Mouse (Mus musculus) forebrain, embryonic 13.5 days (tissue): ENCODE measurements around the gene Mrgprd. TPM values are rescaled to one million over a fixed set of nuclear protein-coding genes. Genes with fewer than 3 reads are reported as not detected.

Source experiments
- ATAC-seq: fragments of 200-750 bp; cut with Nextera tagmentation; 2 replicates; pipeline ENCODE4 v1.8.0; 2017
- H3K27ac ChIP-seq: fragments of 300-500 bp; sonication (generic); 2 replicates; pipeline ENCODE4 v1.5.1; 2015; ENCODE audit warnings: inconsistent platforms, mild to moderate bottlenecking, moderate library complexity
- H3K27me3 ChIP-seq: fragments of 300-500 bp; sonication (generic); 2 replicates; pipeline ENCODE4 v1.6.1; 2015; ENCODE audit warnings: mild to moderate bottlenecking, inconsistent platforms
- H3K36me3 ChIP-seq: fragments of 300-500 bp; sonication (generic); 2 replicates; pipeline ENCODE4 v1.6.1; 2015; ENCODE audit warnings: mild to moderate bottlenecking, inconsistent platforms; ENCODE audit not compliant: poor library complexity, severe bottlenecking
- H3K4me1 ChIP-seq: fragments of 300-500 bp; sonication (generic); 2 replicates; pipeline ENCODE4 v1.6.1; 2015; ENCODE audit warnings: inconsistent platforms
- H3K4me2 ChIP-seq: fragments of 300-500 bp; sonication (generic); 2 replicates; pipeline ENCODE4 v1.6.1; 2015; ENCODE audit warnings: inconsistent platforms, mild to moderate bottlenecking, moderate library complexity
- H3K4me3 ChIP-seq: fragments of 300-500 bp; sonication (generic); 2 replicates; pipeline ENCODE4 v1.5.1; 2015; ENCODE audit warnings: mild to moderate bottlenecking, inconsistent platforms
- H3K9ac ChIP-seq: fragments of 300-500 bp; sonication (generic); 2 replicates; pipeline ENCODE4 v1.6.1; 2015; ENCODE audit warnings: mild to moderate bottlenecking, inconsistent platforms
- H3K9me3 ChIP-seq: fragments of 300-500 bp; sonication (generic); replicated peaks from 2 replicates; pipeline ENCODE4 v1.6.1; 2016; ENCODE audit warnings: inconsistent platforms
- WGBS: fragments of 180-500 bp; shearing (Covaris S2); methylation state at CpG from one replicate; pipeline ENCODE4 v1.1.7; 2015; 5-methylcytosine and 5-hydroxymethylcytosine counted together
- polyA plus RNA-seq: library from polyadenylated mRNA; unstranded; fragments of >200 nt; fragmentation: Nextera tagmentation; extraction: Ambion mirVana; gene quantifications from 2 replicates; pipeline ENCODE4 v1.2.1, GENCODE M21; 2015

The Mrgprd gene
- polyA plus RNA-seq, 1 experiment from 2014 or later: not detected

DNA sequence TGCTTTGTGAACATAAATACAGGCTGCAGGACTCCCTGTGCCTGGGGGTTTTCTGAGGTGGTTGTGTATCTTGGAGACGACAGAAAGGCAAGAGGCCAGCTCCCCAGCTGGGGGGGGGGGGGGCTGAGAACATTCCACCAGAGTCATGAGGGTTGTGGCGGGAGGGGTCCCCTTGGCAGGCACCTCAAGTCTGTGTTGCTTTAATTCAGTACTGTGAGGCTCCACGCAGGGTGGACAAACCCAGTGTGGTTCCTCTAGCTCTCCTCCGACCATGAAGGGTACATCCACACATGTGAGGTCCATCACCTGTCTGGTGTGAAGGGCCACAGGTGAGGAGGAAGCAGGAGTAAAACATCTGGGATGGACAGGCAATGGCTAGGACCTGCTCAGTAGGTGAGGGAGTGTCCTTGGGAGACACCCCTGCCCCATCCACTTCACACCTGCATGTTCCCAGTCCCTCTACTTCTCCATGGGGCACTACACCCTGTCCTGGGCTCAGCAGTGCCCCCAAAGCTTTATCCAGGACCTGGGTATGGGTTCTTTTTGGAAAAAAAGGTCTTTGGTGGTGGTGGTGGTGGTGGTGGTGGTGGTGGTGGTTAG lies 19.9 kb downstream of the Mrgprd start:
- WGBS: 71% methylated on average over 3 of the region's 4 CpGs
- no peak overlapping the region for H3K4me3 ChIP-seq
- no peaks in the 10 kb centered on the region; the same call in 1 of the 2 replicates for H3K9me3 ChIP-seq
- no peak overlapping the region for H3K9ac ChIP-seq
- no peaks in the 10 kb centered on the region for H3K36me3 ChIP-seq
- no peak overlapping the region for H3K4me2 ChIP-seq
- H3K4me1 ChIP-seq: peaks cover 4% of the 10 kb centered on the region; the same call in 1 of the 2 replicates
- H3K27me3 ChIP-seq: no peaks in the 10 kb centered on the region
- no peak overlapping the region for H3K27ac ChIP-seq
- no peak for ATAC-seq

DNA sequence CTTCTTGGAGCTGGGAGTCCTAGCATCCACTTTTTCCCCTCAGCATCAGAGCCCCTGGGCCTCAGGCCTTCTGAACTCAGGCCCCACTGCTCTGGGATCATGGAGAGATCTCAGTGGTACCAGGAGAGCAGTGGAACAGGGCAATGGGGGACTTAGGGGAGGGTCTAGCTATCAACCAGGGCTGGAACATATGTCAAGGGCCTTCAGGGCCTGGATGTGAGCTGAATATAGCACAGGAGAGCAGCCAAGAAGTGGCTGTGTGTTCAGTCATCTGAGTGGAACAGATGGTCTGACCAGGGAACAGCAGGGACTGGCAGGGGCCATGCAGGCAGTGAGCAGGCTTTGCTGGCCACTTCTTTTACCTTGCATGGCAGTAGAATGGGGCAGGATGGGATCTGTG lies 20.6 kb downstream of the Mrgprd start:
- peak; percentile 62; the same call in 1 of the 2 replicates for ATAC-seq
- Histone ChIP-seq H3K9me3 (no peaks in the 10 kb centered on the region; the same call in 1 of the 2 replicates), H3K36me3 (no peaks in the 10 kb centered on the region), H3K4me2 (no peak overlapping the region), H3K27me3 (no peaks in the 10 kb centered on the region), H3K9ac (no peak overlapping the region), H3K4me1 (peaks cover 4% of the 10 kb centered on the region; the same call in 1 of the 2 replicates), H3K27ac (no peak overlapping the region), H3K4me3 (no peak overlapping the region)

DNA sequence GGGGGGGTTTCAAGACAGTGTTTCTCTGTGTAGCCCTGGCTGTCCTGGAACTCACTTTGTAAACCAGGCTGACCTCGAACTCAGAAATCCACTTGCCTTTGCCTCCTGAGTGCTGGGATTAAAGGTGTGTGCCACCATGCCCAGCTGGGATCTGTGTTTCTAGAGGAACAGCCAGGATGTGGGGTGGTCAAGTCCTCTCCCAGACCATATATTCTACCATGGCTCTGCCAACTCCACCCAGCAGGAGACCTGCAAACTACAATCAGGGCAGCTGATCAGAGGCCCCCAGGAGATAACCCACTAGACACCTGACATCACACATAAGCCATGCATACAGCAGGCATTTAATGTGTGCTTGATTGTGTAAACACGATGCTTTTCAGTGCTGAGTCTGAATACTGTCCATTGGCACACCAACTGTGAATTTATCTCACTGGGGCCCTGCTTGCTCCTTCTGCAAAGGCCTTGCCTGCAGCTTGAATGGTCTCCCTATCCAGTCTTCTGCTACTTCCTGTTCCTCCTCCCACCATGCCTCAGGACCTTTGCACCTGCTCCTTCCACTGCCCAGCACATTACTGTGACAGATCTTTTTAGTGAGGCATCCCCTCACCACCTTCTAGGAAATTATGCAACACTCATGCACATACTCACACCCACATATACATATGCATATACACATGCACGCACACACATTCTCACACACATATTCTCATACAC lies 21.1 kb downstream of the Mrgprd start:
- Histone ChIP-seq H3K4me1 (peaks cover 4% of the 10 kb centered on the region; the same call in 1 of the 2 replicates), H3K27me3 (no peaks in the 10 kb centered on the region), H3K9ac (no peak overlapping the region), H3K27ac (no peak overlapping the region), H3K4me2 (no peak overlapping the region), H3K4me3 (no peak overlapping the region), H3K9me3 (no peaks in the 10 kb centered on the region; the same call in 1 of the 2 replicates), H3K36me3 (no peaks in the 10 kb centered on the region)
- no peak for ATAC-seq
- WGBS: 89% methylated on average over 3 of the region's 3 CpGs

DNA sequence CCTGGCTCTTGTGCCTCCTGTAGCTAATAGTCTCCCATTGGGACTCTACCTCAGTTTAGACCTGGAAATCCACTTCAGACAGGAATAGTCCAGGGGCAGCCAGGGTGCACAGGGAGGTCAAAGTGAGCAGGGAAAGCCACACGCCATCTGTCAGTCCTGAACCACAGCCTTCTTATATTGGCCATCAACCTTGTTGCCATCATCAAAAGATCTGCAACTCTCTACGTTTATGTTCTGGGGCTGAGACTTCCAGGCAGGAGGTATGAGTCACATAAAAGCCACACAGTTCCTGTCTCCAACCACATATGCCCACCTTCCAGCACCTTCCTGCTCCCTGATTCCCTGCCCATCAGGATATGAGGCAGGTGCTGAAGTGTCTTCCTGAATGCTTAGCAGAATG lies 23.3 kb downstream of the Mrgprd start:
- WGBS: 78% methylated on average over 2 of the region's 2 CpGs
- H3K9me3 ChIP-seq: no peaks in the 10 kb centered on the region; the same call in 1 of the 2 replicates
- ATAC-seq: no peak

DNA sequence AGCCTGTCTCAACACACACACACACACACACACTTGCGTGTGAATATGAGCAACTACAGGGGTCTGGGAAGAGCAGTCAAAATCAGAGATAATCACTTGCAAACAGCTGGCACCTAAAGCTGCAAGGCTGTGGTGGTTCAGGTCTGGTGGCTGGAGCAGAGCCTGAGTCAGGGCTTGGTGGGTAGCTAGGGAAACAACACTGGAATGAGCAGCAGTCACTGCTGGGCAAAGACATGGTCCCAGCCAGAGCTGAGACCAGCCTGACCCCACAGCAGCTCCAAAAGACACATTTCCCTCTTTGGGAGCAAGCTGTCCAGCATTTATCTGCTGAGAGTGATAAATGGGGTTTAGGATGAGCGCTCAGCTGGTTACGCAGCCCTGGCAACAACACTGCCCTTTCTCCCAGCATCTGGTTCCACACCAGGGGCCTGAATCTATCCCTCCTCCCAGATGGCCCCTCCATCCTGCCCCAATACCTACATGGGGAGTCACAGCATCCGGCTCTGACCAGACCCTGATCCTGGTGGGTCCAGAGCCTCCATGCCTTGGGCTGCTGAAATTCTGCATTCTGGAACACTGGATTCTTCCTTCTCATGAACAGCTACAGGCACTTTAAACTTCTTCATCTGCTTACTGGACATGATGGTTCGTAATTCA lies 25.7 kb downstream of the Mrgprd start:
- H3K9me3 ChIP-seq: no peaks in the 10 kb centered on the region; the same call in 1 of the 2 replicates
- H3K9ac ChIP-seq: no peak overlapping the region
- H3K4me1 ChIP-seq: no peaks in the 10 kb centered on the region
- no peak overlapping the region for H3K27ac ChIP-seq
- no peak overlapping the region for H3K4me2 ChIP-seq
- no peak overlapping the region for H3K4me3 ChIP-seq
- H3K36me3 ChIP-seq: no peaks in the 10 kb centered on the region
- no peaks in the 10 kb centered on the region for H3K27me3 ChIP-seq
- ATAC-seq: no peak
- WGBS: 87% methylated on average over 5 of the region's 5 CpGs

More for the DNA sequence above, 23.3 kb downstream of the Mrgprd start:
- Histone ChIP-seq H3K27ac (no peak overlapping the region), H3K4me3 (no peak overlapping the region), H3K27me3 (no peaks in the 10 kb centered on the region), H3K9ac (no peak overlapping the region), H3K4me1 (peaks cover 4% of the 10 kb centered on the region; the same call in 1 of the 2 replicates), H3K4me2 (no peak overlapping the region), H3K36me3 (no peaks in the 10 kb centered on the region)

Other genes with a start within 250 kb of the Mrgprd start
- gene 1810010D01Rik, start 106.7 kb upstream of the Mrgprd start, polyA plus RNA-seq: 0.28 and 0.49 TPM in 2 replicates
- 3.8 and 4.1 TPM in 2 replicates for gene Tpcn2, start 30.8 kb upstream of the Mrgprd start, polyA plus RNA-seq
- 0.67 and 1.9 TPM in 2 replicates for gene Mrgprf, start 14.0 kb upstream of the Mrgprd start, polyA plus RNA-seq